Mouse (Mus musculus) forebrain, embryonic 15.5 days (tissue): ENCODE data around the gene Gsk3b. TPM values are rescaled to one million over a fixed set of nuclear protein-coding genes. Genes with fewer than 3 reads are reported as not detected.
"Not testable (repeated sequence)": the region's sequence is repeated elsewhere in the genome, so short reads cannot be mapped to it uniquely, and the experiment has no call there.

Experiments
- ATAC-seq: fragments of 200-750 bp; cut with Nextera tagmentation; replicated peaks from 2 replicates; pipeline ENCODE4 v1.8.0; 2017; ENCODE audit warnings: mild to moderate bottlenecking, moderate TSS enrichment, moderate library complexity
- H3K27ac ChIP-seq: fragments of 300-500 bp; sonication (generic); replicated peaks from 2 replicates; pipeline ENCODE4 v1.5.1; 2015; ENCODE audit warnings: mild to moderate bottlenecking, inconsistent platforms
- H3K27me3 ChIP-seq: fragments of 300-500 bp; sonication (generic); 2 replicates; pipeline ENCODE4 v1.6.1; 2015; ENCODE audit warnings: inconsistent platforms
- H3K36me3 ChIP-seq: fragments of 300-500 bp; sonication (generic); 2 replicates; pipeline ENCODE4 v1.6.1; 2015; ENCODE audit warnings: mild to moderate bottlenecking, inconsistent platforms
- H3K4me1 ChIP-seq: fragments of 300-500 bp; sonication (generic); 2 replicates; pipeline ENCODE4 v1.6.1; 2015; ENCODE audit warnings: inconsistent platforms
- H3K4me2 ChIP-seq: fragments of 300-500 bp; sonication (generic); replicated peaks from 2 replicates; pipeline ENCODE4 v1.6.1; 2015; ENCODE audit warnings: mild to moderate bottlenecking, inconsistent platforms
- H3K4me3 ChIP-seq: fragments of 300-500 bp; sonication (generic); 2 replicates; pipeline ENCODE4 v1.5.1; 2015; ENCODE audit warnings: mild to moderate bottlenecking, inconsistent platforms
- H3K9ac ChIP-seq: fragments of 300-500 bp; sonication (generic); replicated peaks from 2 replicates; pipeline ENCODE4 v1.6.1; 2015; ENCODE audit warnings: mild to moderate bottlenecking, inconsistent platforms
- H3K9me3 ChIP-seq: fragments of 300-500 bp; sonication (generic); 2 replicates; pipeline ENCODE4 v1.6.1; 2016; ENCODE audit warnings: inconsistent platforms
- WGBS: fragments of 180-500 bp; shearing (Covaris S2); methylation state at CpG from one replicate; pipeline ENCODE4 v1.1.7; 2015; ENCODE audit warnings: mixed read lengths; 5-methylcytosine and 5-hydroxymethylcytosine counted together
- polyA plus RNA-seq: library from polyadenylated mRNA; unstranded; fragments of >200 nt; fragmentation: Nextera tagmentation; extraction: Ambion mirVana; gene quantifications from 2 replicates; pipeline ENCODE4 v1.2.1, GENCODE M21; 2015

The Gsk3b gene
- polyA plus RNA-seq, 1 experiment from 2014 or later = 163 TPM

DNA sequence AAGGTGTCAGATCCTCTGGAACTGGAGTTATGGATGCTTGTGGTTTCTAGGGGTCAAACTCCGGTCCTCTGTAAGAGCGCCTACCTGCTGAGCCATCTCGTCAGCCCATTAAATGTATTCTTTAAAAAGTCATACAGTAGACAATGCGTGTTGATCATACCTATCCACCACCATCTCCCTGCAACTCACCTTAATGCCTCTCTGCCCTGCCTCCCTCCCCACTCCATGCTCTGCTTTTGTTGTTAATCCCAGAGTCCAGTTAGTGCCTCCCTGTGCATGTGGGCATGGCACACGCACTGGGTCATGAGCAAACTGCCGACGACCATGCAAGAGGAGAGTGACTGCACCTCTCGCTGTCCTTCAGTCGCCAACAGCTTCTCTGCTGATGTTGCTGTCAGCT is 21.2 kb downstream of the Gsk3b start:
- no peak overlapping the region for H3K4me3 ChIP-seq
- no peaks in the 10 kb centered on the region for H3K36me3 ChIP-seq
- peaks cover 28% of the 10 kb centered on the region for H3K4me1 ChIP-seq
- H3K4me2 ChIP-seq = no peak overlapping the region
- ATAC-seq = no peak
- H3K27me3 ChIP-seq = no peaks in the 10 kb centered on the region
- H3K9me3 ChIP-seq = no peaks in the 10 kb centered on the region
- H3K9ac ChIP-seq = no peak overlapping the region
- 91% methylated on average over 9 of the region's 9 CpGs for WGBS
- H3K27ac ChIP-seq = no peak overlapping the region

- ATAC-seq = no peak
- peaks cover 27% of the 10 kb centered on the region for H3K4me1 ChIP-seq
- 75% methylated on average over 5 of the region's 5 CpGs for WGBS
Observed at GRCm38 (mm10) chr16:38110575-38110974, 21.8 kb downstream of the Gsk3b start.

DNA sequence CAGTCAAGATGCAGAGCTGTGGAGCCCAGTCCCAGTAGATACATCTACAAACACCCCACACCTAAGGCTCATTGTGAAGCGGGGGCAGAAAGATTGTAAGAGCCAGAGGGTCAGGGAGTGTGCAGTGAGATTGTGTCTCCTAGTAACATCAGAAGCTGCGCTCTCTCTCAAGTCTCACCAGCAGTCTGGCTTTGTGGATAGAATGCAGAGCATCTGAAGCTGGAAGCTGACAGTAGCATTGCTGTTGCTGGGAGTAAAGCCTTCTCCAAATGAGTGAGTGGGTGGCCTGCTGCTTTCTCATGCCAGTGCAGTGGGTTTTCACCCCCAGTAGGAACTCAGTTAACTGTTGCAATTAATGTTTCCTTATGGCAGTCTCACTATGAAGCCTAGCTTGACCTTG is 25.3 kb downstream of the Gsk3b start:
- H3K27me3 ChIP-seq = no peaks in the 10 kb centered on the region
- 97% methylated on average over 2 of the region's 2 CpGs for WGBS
- no peaks in the 10 kb centered on the region for H3K9me3 ChIP-seq
- no peak overlapping the region for H3K9ac ChIP-seq
- H3K4me3 ChIP-seq = no peak overlapping the region
- ATAC-seq = no peak
- peaks cover 29% of the 10 kb centered on the region for H3K4me1 ChIP-seq
- no peak overlapping the region for H3K27ac ChIP-seq
- H3K4me2 ChIP-seq = no peak overlapping the region
- no peaks in the 10 kb centered on the region for H3K36me3 ChIP-seq

More at GRCm38 (mm10) chr16:38110575-38110974, 21.8 kb downstream of the Gsk3b start:
- no peaks in the 10 kb centered on the region for H3K27me3 ChIP-seq
- no peaks in the 10 kb centered on the region for H3K36me3 ChIP-seq
- no peaks in the 10 kb centered on the region for H3K9me3 ChIP-seq
- H3K9ac ChIP-seq = no peak overlapping the region
- H3K27ac ChIP-seq = no peak overlapping the region
- H3K4me2 ChIP-seq = no peak overlapping the region
- no peak overlapping the region for H3K4me3 ChIP-seq

DNA sequence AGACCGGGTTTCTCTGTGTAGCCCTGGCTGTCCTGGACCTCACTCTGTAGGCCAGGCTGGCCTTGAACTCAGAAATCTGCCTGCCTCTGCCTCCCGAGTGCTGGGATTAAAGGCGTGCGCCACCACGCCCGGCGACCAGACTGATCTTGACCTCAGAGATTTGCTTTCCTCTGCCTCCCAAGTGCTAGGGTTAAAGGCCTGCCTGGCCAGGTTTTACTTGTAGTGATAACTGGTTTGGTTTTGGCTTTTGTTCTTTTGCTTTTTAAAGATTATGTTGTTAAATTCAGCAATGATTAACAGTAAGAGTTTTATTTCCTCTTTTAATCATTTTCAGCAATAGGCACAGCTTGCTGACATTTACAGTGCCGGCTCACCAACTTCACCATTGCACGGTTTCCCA is 29.1 kb downstream of the Gsk3b start:
- not testable (repeated sequence) for H3K4me3 ChIP-seq, ATAC-seq, H3K27ac ChIP-seq, H3K36me3 ChIP-seq, H3K4me2 ChIP-seq, H3K9me3 ChIP-seq, H3K27me3 ChIP-seq, H3K9ac ChIP-seq
- peaks cover 20% of the 10 kb centered on the region for H3K4me1 ChIP-seq
- 92% methylated on average over 9 of the region's 9 CpGs for WGBS

DNA sequence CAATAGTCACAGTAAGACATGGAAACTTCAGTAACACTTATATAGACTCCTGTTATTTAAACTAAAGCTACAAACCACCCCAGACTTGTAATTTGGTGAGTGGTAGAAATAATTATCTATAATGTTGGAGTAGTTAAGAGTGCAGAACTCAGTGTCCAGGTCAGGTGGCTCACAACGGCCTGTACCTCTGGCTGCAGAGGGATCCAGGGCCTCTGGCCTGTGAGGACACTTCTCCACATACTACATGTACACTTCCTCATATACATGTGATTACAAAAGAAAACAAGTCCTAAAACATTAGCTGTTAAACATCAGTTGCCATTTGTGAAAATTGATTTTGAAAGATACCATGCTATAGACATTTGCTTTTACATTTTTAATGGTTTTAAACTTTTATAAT is 29.9 kb downstream of the Gsk3b start:
- Histone ChIP-seq H3K27me3 (no peaks in the 10 kb centered on the region), H3K4me3 (no peak overlapping the region), H3K27ac (no peak overlapping the region), H3K4me2 (no peak overlapping the region), H3K9me3 (no peaks in the 10 kb centered on the region), H3K9ac (no peak overlapping the region), H3K36me3 (no peaks in the 10 kb centered on the region), H3K4me1 (peaks cover 18% of the 10 kb centered on the region)
- ATAC-seq = no peak
- WGBS = 91% methylated on average over 1 of the region's 1 CpGs

DNA sequence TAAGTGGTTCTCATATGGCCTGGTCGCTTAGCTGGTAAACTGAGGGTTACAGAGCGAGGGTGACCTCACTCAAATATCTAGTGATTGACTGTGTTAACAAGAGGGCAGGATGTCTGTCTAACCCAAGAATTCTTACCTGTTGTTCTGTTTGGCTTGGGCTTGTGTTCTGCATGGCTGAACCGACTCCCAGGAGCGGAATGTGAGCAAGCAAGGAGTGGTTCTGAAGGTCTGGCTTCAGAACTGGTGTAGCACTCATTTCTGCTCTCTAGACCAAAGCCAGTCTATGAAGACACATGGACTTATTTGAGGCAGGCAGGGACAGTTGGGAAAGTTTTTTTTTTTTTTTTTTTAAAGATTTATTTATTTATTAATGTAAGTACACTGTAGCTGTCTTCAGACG is 30.5 kb downstream of the Gsk3b start:
- no peaks in the 10 kb centered on the region for H3K9me3 ChIP-seq
- H3K4me3 ChIP-seq = no peak overlapping the region
- H3K27ac ChIP-seq = no peak overlapping the region
- peaks cover 18% of the 10 kb centered on the region for H3K4me1 ChIP-seq
- WGBS = 83% methylated on average over 5 of the region's 5 CpGs
- H3K36me3 ChIP-seq = no peaks in the 10 kb centered on the region
- no peak overlapping the region for H3K4me2 ChIP-seq
- no peak for ATAC-seq
- H3K9ac ChIP-seq = no peak overlapping the region
- H3K27me3 ChIP-seq = no peaks in the 10 kb centered on the region

- H3K27me3 ChIP-seq = no peaks in the 10 kb centered on the region
- no peak overlapping the region for H3K9ac ChIP-seq
- peaks cover 54% of the 10 kb centered on the region for H3K4me1 ChIP-seq
- 74% methylated on average over 5 of the region's 5 CpGs for WGBS
- no peak overlapping the region for H3K4me2 ChIP-seq
- no peaks in the 10 kb centered on the region for H3K9me3 ChIP-seq
- no peaks in the 10 kb centered on the region for H3K36me3 ChIP-seq
- H3K4me3 ChIP-seq = no peak overlapping the region
- no peak for ATAC-seq
- H3K27ac ChIP-seq = no peak overlapping the region
Observed at GRCm38 (mm10) chr16:38129171-38129570, 40.4 kb downstream of the Gsk3b start.

DNA sequence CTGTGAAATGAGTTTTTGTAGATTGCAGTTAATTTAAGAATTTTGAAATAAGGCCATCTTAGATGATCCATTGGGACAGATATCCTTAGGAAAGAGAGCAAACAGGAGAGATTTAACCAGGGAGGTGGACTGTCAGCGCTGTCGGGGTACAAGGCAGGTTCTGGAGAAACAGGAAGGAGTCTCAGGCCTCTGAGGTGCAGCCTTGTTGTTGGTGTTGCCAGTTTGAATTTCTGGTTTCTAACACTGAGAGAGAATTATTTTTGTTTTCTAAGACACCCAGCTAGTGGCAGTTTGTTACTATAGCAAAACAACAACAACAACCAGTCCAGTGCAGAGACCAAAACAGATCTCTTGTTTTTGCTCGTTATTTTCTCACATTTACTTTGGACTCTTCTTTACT is 42.2 kb downstream of the Gsk3b start:
- no peaks in the 10 kb centered on the region for H3K36me3 ChIP-seq
- no peak overlapping the region for H3K4me3 ChIP-seq
- H3K9me3 ChIP-seq = no peaks in the 10 kb centered on the region
- H3K9ac ChIP-seq = no peak overlapping the region
- 76% methylated on average over 3 of the region's 3 CpGs for WGBS
- no peak for ATAC-seq
- H3K27ac ChIP-seq = no peak overlapping the region
- H3K4me2 ChIP-seq = no peak overlapping the region
- no peaks in the 10 kb centered on the region for H3K27me3 ChIP-seq
- peaks cover 62% of the 10 kb centered on the region for H3K4me1 ChIP-seq

GRCm38 (mm10) chr16:38131756-38132155 is 43.0 kb downstream of the Gsk3b start:
- Histone ChIP-seq H3K36me3 (no peaks in the 10 kb centered on the region), H3K4me3 (no peak overlapping the region), H3K4me1 (peaks cover 63% of the 10 kb centered on the region), H3K9me3 (no peaks in the 10 kb centered on the region), H3K4me2 (no peak overlapping the region), H3K27ac (no peak overlapping the region), H3K9ac (no peak overlapping the region), H3K27me3 (no peaks in the 10 kb centered on the region)
- 36% methylated on average over 9 of the region's 9 CpGs for WGBS
- ATAC-seq = no peak

DNA sequence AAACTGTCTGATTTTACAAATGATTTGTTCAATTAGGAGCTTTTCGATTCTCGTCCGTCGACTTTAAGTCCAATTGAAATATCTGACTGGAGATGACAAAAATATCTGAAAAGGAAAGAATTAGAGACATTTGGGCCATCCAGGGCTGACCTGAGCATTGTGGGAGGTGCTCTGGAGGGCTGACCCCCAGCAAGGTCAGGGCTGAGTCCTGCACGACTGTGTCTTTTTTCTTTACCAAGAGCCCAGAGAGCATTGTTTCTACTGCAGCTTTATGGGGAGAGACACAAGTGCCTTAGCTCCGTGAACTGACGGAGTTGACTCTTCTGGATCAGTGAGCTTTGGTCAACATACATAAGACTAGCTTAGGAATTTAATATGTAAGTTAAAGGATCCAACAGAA is 43.4 kb downstream of the Gsk3b start:
- H3K27ac ChIP-seq = no peak overlapping the region
- no peak overlapping the region for H3K4me2 ChIP-seq
- no peak overlapping the region for H3K4me3 ChIP-seq
- no peak overlapping the region; the same call in 1 of the 2 replicates for H3K9ac ChIP-seq
- no peaks in the 10 kb centered on the region for H3K9me3 ChIP-seq
- WGBS = 48% methylated on average over 7 of the region's 7 CpGs
- H3K4me1 ChIP-seq = peaks cover 67% of the 10 kb centered on the region
- H3K36me3 ChIP-seq = no peaks in the 10 kb centered on the region
- H3K27me3 ChIP-seq = no peaks in the 10 kb centered on the region
- ATAC-seq = no peak

GRCm38 (mm10) chr16:38137296-38137695 is 48.5 kb downstream of the Gsk3b start:
- peak; percentile 7; the same call in 1 of the 2 replicates for ATAC-seq
- Histone ChIP-seq H3K4me2 (no peak overlapping the region), H3K27ac (no peak overlapping the region), H3K9ac (no peak overlapping the region), H3K4me3 (no peak overlapping the region), H3K27me3 (no peaks in the 10 kb centered on the region), H3K9me3 (no peaks in the 10 kb centered on the region), H3K4me1 (peaks cover 53% of the 10 kb centered on the region), H3K36me3 (no peaks in the 10 kb centered on the region)
- 35% methylated on average over 5 of the region's 5 CpGs for WGBS

DNA sequence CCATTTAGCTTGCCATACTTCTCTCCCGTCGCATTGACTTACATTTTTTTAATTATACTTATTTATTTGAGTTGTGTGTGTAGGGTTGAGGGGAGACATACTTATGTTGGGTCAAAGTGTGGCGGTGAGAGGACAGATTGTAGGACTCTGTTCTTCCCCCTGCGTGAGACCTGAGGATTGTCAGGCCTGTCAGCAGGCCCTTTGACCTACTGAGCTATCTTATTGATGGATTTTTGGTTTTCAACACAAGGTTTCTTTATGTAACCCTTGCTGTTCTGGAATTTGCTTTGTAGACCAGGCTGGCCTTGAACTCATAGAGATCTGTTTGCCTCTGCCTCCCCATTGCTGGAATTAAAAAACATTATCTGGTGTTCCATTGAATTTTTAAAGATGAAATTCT is 56.1 kb downstream of the Gsk3b start:
- H3K27me3 ChIP-seq = no peaks in the 10 kb centered on the region
- H3K4me1 ChIP-seq = no peaks in the 10 kb centered on the region
- no peak overlapping the region for H3K9ac ChIP-seq
- no peak overlapping the region for H3K27ac ChIP-seq
- H3K36me3 ChIP-seq = peaks cover 6% of the 10 kb centered on the region; the same call in 1 of the 2 replicates
- ATAC-seq = no peak
- H3K4me3 ChIP-seq = no peak overlapping the region
- H3K9me3 ChIP-seq = no peaks in the 10 kb centered on the region
- WGBS = 93% methylated on average over 4 of the region's 4 CpGs
- H3K4me2 ChIP-seq = no peak overlapping the region

- H3K27me3 ChIP-seq = no peaks in the 10 kb centered on the region
- no peaks in the 10 kb centered on the region for H3K9me3 ChIP-seq
- no peak overlapping the region for H3K4me3 ChIP-seq
- no peak for ATAC-seq
- no peak overlapping the region for H3K4me2 ChIP-seq
- no peak overlapping the region for H3K9ac ChIP-seq
- H3K36me3 ChIP-seq = no peaks in the 10 kb centered on the region
- H3K4me1 ChIP-seq = no peaks in the 10 kb centered on the region
- H3K27ac ChIP-seq = no peak overlapping the region
Observed at GRCm38 (mm10) chr16:38150555-38150954, 61.8 kb downstream of the Gsk3b start.
